Mouse (Mus musculus) ES-E14 (cell line): Measurements from ENCODE around the gene Ciz1. TPM values are rescaled to one million over a fixed set of nuclear protein-coding genes. Genes with fewer than 3 reads are reported as not detected.

Experiments used
- DNase-seq: peaks from one replicate; pipeline ENCODE4 v3.0.0-alpha.2; 2013; ENCODE audit warnings: low read depth, low spot score
- H3K27ac ChIP-seq: 2 replicates; pipeline ENCODE4 v1.5.1; 2012; ENCODE audit warnings: low read depth, mild to moderate bottlenecking, low read length, moderate library complexity, mixed read lengths; ENCODE audit not compliant: poor library complexity, insufficient read depth, severe bottlenecking
- H3K36me3 ChIP-seq: 2 replicates; pipeline ENCODE4 v1.6.1; 2012; ENCODE audit warnings: mild to moderate bottlenecking, low read length, moderate library complexity, mixed read lengths; ENCODE audit not compliant: control insufficient read depth, poor library complexity, insufficient read depth, severe bottlenecking
- H3K4me1 ChIP-seq, 2 experiments: fragments of 150-350 bp in 1 of 2; sonication (generic) in 1 of 2; 2 replicates each; pipeline ENCODE4 v1.6.1; 2012; ENCODE audit warnings: low read length in 2 of 2, mild to moderate bottlenecking in 1 of 2, mixed read lengths in 1 of 2; ENCODE audit not compliant: control insufficient read depth in 2 of 2, insufficient read depth in 2 of 2, poor library complexity in 1 of 2
- H3K4me3 ChIP-seq, 2 experiments: fragments of 150-350 bp in 1 of 2; sonication (generic) in 1 of 2; 2 replicates each; pipeline ENCODE4 v1.5.1; 2012; ENCODE audit warnings: low read length in 2 of 2, low read depth in 1 of 2, mild to moderate bottlenecking in 1 of 2, mixed read lengths in 1 of 2; ENCODE audit not compliant: insufficient read depth in 1 of 2, poor library complexity in 1 of 2, severe bottlenecking in 1 of 2
- H3K9ac ChIP-seq: 2 replicates; pipeline ENCODE4 v1.6.1; 2012; ENCODE audit warnings: low read depth, mild to moderate bottlenecking, low read length, mixed read lengths; ENCODE audit not compliant: poor library complexity, insufficient read depth, severe bottlenecking
- H3K9me3 ChIP-seq: fragments of 150-350 bp; sonication (generic); 2 replicates; pipeline ENCODE4 v1.6.1; 2012; ENCODE audit warnings: low read depth, mild to moderate bottlenecking, low read length; ENCODE audit not compliant: control insufficient read depth, insufficient read depth
- CHD2 ChIP-seq: IDR thresholded peaks from 2 replicates; pipeline ENCODE4 v1.6.1; 2014; ENCODE audit warnings: mild to moderate bottlenecking, low read depth, low read length, inconsistent platforms
- HCFC1 ChIP-seq: IDR thresholded peaks from 2 replicates; pipeline ENCODE4 v1.6.1; 2012; ENCODE audit warnings: low read length, inconsistent platforms, borderline replicate concordance; ENCODE audit not compliant: insufficient read depth
- MAFK ChIP-seq: IDR thresholded peaks from 2 replicates; pipeline ENCODE4 v1.6.1; 2014; ENCODE audit warnings: mild to moderate bottlenecking, low read depth, low read length, inconsistent platforms; ENCODE audit not compliant: insufficient read depth
- ZC3H11A ChIP-seq: IDR thresholded peaks from 2 replicates; pipeline ENCODE4 v1.6.1; 2012; ENCODE audit warnings: low read depth, mild to moderate bottlenecking, inconsistent platforms, low read length, borderline replicate concordance
- ZNF384 ChIP-seq: IDR thresholded peaks from 2 replicates; pipeline ENCODE4 v1.6.1; 2012; ENCODE audit warnings: low read depth, low read length, inconsistent platforms
- in situ Hi-C, 2 experiments: fragments of 600-800 bp; cut with MboI; formaldehyde crosslinking; loops; one replicate each; pipeline ENCODE4 v1.15.1; 2025; ENCODE audit warnings: low sequenced_read_pairs in 2 of 2, inconsistent platforms in 1 of 2; ENCODE audit not compliant: unreplicated experiment in 2 of 2
- total RNA-seq: library from RNA; depleted of rRNA; stranded (reverse); fragments of 300-350 nt; gene quantifications from 2 replicates; pipeline ENCODE4 v1.2.3, GENCODE M21; 2012

Gene Ciz1
- total RNA-seq, 1 experiment, result 13.6 TPM

DNA sequence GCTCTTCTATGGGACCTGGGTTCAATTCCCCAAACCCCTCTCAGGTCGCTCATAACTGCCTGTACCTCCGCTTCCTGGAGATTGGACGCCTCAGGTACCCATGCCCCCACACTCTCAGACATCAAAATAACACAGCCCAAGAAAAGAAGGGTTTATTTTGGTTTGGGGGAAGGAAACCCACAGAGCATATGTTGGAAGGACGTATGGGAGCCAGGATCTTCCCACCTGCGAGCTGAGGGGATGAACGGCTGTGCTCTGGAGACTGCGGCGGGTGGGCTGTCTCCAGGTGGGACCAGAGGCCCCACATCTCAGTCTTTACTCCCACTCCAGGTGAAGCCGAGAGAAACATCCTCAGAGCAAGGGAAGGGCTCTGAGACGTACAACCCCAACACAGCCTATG, 24.8 kb downstream of the Ciz1 start:
- Histone ChIP-seq H3K27ac (no peak overlapping the region), H3K9me3 (no peaks in the 10 kb centered on the region), H3K9ac (no peak overlapping the region), H3K4me1 (peaks cover 1 to 2% of the 10 kb centered on the region in 2 experiments; a peak in 1 of 4 replicates), H3K36me3 (peaks cover 22% of the 10 kb centered on the region), H3K4me3 (no peak overlapping the region)
- DNase-seq, result no peak
- no peak for TF ChIP-seq HCFC1
- TF ChIP-seq ZNF384, result no peak
- no peak for TF ChIP-seq CHD2
- TF ChIP-seq MAFK, result no peak
- no peak for TF ChIP-seq ZC3H11A
- in situ Hi-C loops, result no loop called here

GRCm38 (mm10) chr2:32380001-32380500, 27.9 kb downstream of the Ciz1 start:
- TF ChIP-seq MAFK (no peak), ZC3H11A (no peak), ZNF384 (no peak), HCFC1 (no peak), CHD2 (no peak)
- H3K9ac ChIP-seq, result no peak overlapping the region

GRCm38 (mm10) chr2:32381141-32381774, 29.1 kb downstream of the Ciz1 start:
- H3K27ac ChIP-seq, result no peak overlapping the region
- peaks cover 15% of the 10 kb centered on the region for H3K36me3 ChIP-seq
- in situ Hi-C loops, result no loop called here
- peak overlapping the region; percentile 69 for H3K9ac ChIP-seq
- peak overlapping the region; percentile 84 to 85 for H3K4me3 ChIP-seq
- no peak for TF ChIP-seq ZNF384
- TF ChIP-seq ZC3H11A, result no peak
- TF ChIP-seq CHD2, result no peak
- TF ChIP-seq HCFC1, result no peak
- peak; percentile 94 for TF ChIP-seq MAFK
- no peak for DNase-seq
- no peaks in the 10 kb centered on the region for H3K4me1 ChIP-seq
- H3K9me3 ChIP-seq, result no peaks in the 10 kb centered on the region

More at GRCm38 (mm10) chr2:32380001-32380500, 27.9 kb downstream of the Ciz1 start:
- Histone ChIP-seq H3K4me1 (no peaks in the 10 kb centered on the region), H3K4me3 (no peak overlapping the region), H3K36me3 (peaks cover 20% of the 10 kb centered on the region), H3K27ac (no peak overlapping the region), H3K9me3 (no peaks in the 10 kb centered on the region)
- DNase-seq, result no peak
- in situ Hi-C loops, result no loop called here

GRCm38 (mm10) chr2:32381775-32382223, 29.7 kb downstream of the Ciz1 start, which contains the start of gene 1110008P14Rik:
Gene 1110008P14Rik, minus strand, starts transcription at chr2:32381938.
- Histone ChIP-seq H3K9me3 (no peaks in the 10 kb centered on the region), H3K9ac (peak within 1 kb of the TSS; percentile 69), H3K36me3 (peaks cover 12% of the 10 kb centered on the region), H3K4me3 (peak within 1 kb of the TSS; percentile 84 to 85), H3K4me1 (no peaks in the 10 kb centered on the region), H3K27ac (no peak within 1 kb of the TSS)
- TF ChIP-seq ZNF384 (no peak), HCFC1 (peak; percentile 26; the same call in 1 of the 2 replicates)
- in situ Hi-C loops, result no loop called here
- DNase-seq, result peak; percentile 97

- no peak overlapping the region for H3K4me3 ChIP-seq
Measured at GRCm38 (mm10) chr2:32382689-32383088, 30.6 kb downstream of the Ciz1 start.

More at GRCm38 (mm10) chr2:32382689-32383088, 30.6 kb downstream of the Ciz1 start:
- Histone ChIP-seq H3K36me3 (peaks cover 12% of the 10 kb centered on the region), H3K9ac (no peak overlapping the region), H3K4me1 (no peaks in the 10 kb centered on the region), H3K27ac (no peak overlapping the region), H3K9me3 (no peaks in the 10 kb centered on the region)
- no peak for DNase-seq
- in situ Hi-C loops, result no loop called here
- TF ChIP-seq ZNF384 (no peak), ZC3H11A (no peak), MAFK (no peak), CHD2 (no peak), HCFC1 (no peak)
